Mouse (Mus musculus): ENCODE results near the gene Ilk.
"Not testable (repeated sequence)": the region's sequence is repeated elsewhere in the genome, so short reads cannot be mapped to it uniquely, and the experiment has no call there.

DNA sequence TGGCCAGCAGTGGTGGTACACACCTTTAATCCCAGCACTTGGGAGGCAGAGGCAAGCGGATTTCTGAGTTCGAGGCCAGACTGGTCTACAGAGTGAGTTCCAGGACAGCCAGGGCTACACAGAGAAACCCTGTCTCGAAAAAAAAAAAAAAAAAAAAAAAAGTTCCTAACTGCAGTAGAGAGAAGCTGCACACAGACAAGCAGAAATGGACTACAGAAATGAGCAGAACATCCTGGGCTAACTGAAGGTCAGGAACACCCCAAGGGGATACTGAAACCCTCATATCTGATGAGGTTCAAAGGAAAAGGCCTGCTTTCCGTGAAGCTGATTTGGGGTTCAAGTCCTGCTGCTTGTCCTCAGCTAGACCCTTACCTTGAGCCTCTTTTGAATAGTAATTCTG, 928 bp upstream of the Ilk start:
- TF ChIP-seq CTCF, EP300 (IDR thresholded peaks at IDR 0.05): not testable (repeated sequence)
